Mouse (Mus musculus): Measurements from ENCODE around the gene Gstp1.

GRCm38 (mm10) chr19:4012432-4013022, 25.3 kb downstream of the Gstp1 start, which contains the start of gene Ndufv1:
- TF ChIP-seq CTCF (IDR thresholded peaks at IDR 0.05; ENCODE audit: control insufficient read depth, insufficient read depth, insufficient replicate concordance, low read depth, low read length) (peak; percentile 28; the same call in 1 of the 2 replicates), POLR2A (IDR thresholded peaks at IDR 0.05; ENCODE audit: control insufficient read depth, low read depth, low read length) (peak; percentile 77)
